Mouse (Mus musculus): ENCODE measurements around the gene Fdps.

DNA sequence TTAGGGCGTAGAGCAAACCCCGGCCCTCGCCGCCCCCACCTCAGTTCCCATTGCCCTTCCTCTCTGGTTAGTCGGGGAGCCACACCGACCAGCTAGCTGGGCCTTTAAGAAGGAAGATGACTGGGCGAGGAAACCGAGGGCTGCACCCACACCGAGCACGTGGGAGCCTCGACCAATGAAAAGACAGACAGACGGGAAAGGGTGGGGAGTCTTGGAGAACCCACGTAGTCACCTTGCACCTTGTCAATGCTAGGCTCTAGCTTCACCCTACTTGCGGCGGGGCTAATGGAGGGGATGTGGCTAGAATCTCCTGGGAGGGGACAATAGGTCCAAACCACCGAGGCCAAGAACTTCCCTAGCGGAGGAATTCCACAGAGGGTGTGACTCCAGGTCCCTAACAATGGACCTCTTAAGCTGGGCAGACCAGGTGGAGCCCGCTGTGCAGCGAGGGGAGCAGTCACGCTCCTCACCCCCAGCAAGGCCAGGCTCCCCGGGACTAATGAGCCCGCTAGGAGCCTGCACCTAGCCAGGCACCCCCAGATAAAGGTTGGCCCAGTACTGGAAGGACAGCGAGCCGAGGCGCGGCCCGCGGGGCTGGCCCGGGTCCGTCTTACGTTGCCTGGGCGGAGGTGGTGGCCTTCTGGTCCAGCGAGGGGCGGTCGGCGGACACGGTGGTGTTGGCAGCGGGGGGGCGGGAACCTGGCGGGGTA is 11.7 kb downstream of the Fdps start:
- no peak for TF ChIP-seq POLR2A (IDR thresholded peaks at IDR 0.05; ENCODE audit: borderline replicate concordance, low read depth, low read length)
- no peak for TF ChIP-seq CTCF (IDR thresholded peaks at IDR 0.05; ENCODE audit: low read depth, low read length)

All from bone marrow macrophage, adult 2 months (primary cell).